Mouse (Mus musculus): ENCODE data around the gene Peg10.

The Peg10 gene

GRCm38 (mm10) chr6:4746696-4747439, at the start of gene Peg10, which contains the start of gene Sgce:
Gene Peg10 (plus strand): TSS chr6:4747306.
Gene Sgce (minus strand): TSS chr6:4747207.
- peak; percentile 78 for DNase-seq (ENCODE audit: low read depth, low spot score)

GRCm38 (mm10) chr6:4701641-4702040, 45.5 kb upstream of the Peg10 start:
- DNase-seq (ENCODE audit: low read depth, low spot score), result no peak

- DNase-seq (ENCODE audit: low read depth, low spot score), result no peak
Measured at GRCm38 (mm10) chr6:4703908-4704307, 43.2 kb upstream of the Peg10 start.

GRCm38 (mm10) chr6:4706415-4706814, 40.7 kb upstream of the Peg10 start:
- DNase-seq (ENCODE audit: low read depth, low spot score), result no peak

- no peak for DNase-seq (ENCODE audit: low read depth, low spot score)
Measured at GRCm38 (mm10) chr6:4708971-4709370, 38.1 kb upstream of the Peg10 start.

GRCm38 (mm10) chr6:4716171-4716570, 30.9 kb upstream of the Peg10 start:
- no peak for DNase-seq (ENCODE audit: low read depth, low spot score)

- no peak for DNase-seq (ENCODE audit: low read depth, low spot score)
Measured at GRCm38 (mm10) chr6:4717344-4717743, 29.8 kb upstream of the Peg10 start.

- DNase-seq (ENCODE audit: low read depth, low spot score), result no peak
Measured at GRCm38 (mm10) chr6:4722142-4722541, 25.0 kb upstream of the Peg10 start.

- DNase-seq (ENCODE audit: low read depth, low spot score), result no peak
Measured at GRCm38 (mm10) chr6:4722739-4723138, 24.4 kb upstream of the Peg10 start.

- DNase-seq (ENCODE audit: low read depth, low spot score), result no peak
Measured at GRCm38 (mm10) chr6:4723998-4724757, 22.9 kb upstream of the Peg10 start.

- no peak for DNase-seq (ENCODE audit: low read depth, low spot score)
Measured at GRCm38 (mm10) chr6:4728305-4728704, 18.8 kb upstream of the Peg10 start.

- no peak for DNase-seq (ENCODE audit: low read depth, low spot score)
Measured at GRCm38 (mm10) chr6:4731675-4732074, 15.4 kb upstream of the Peg10 start.

GRCm38 (mm10) chr6:4733208-4733607, 13.9 kb upstream of the Peg10 start:
- DNase-seq (ENCODE audit: low read depth, low spot score), result peak; percentile 41

- no peak for DNase-seq (ENCODE audit: low read depth, low spot score)
Measured at GRCm38 (mm10) chr6:4736372-4736771, 10.7 kb upstream of the Peg10 start.

GRCm38 (mm10) chr6:4738034-4738629, 9.0 kb upstream of the Peg10 start:
- no peak for DNase-seq (ENCODE audit: low read depth, low spot score)

- peak; percentile 90 for DNase-seq (ENCODE audit: low read depth, low spot score)
Measured at GRCm38 (mm10) chr6:4738717-4739116, 8.4 kb upstream of the Peg10 start.

GRCm38 (mm10) chr6:4739522-4740355, 7.4 kb upstream of the Peg10 start:
- peak; percentile 71 for DNase-seq (ENCODE audit: low read depth, low spot score)

GRCm38 (mm10) chr6:4740511-4740910, 6.6 kb upstream of the Peg10 start:
- DNase-seq (ENCODE audit: low read depth, low spot score), result no peak

- DNase-seq (ENCODE audit: low read depth, low spot score), result no peak
Measured at GRCm38 (mm10) chr6:4746036-4746695, 940 bp upstream of the Peg10 start.

- peak; percentile 76 for DNase-seq (ENCODE audit: low read depth, low spot score)
Measured at GRCm38 (mm10) chr6:4747677-4748505, 785 bp downstream of the Peg10 start.

All from ES-CJ7 (cell line).